Mouse (Mus musculus) layer of hippocampus, postnatal 10 days (tissue): ENCODE measurements around the gene Gm21970. TPM values are rescaled to one million over a fixed set of nuclear protein-coding genes. Genes with fewer than 3 reads are reported as not detected.

Source experiments
- DNase-seq, 2 experiments: peaks; one replicate each; pipeline ENCODE4 v3.0.0; 2021; ENCODE audit warnings: low spot score in 2 of 2
- total RNA-seq, 2 experiments: library from RNA; stranded (reverse); gene quantifications; 2 replicates each; pipeline ENCODE4 v1.2.3; 2021

Gene Gm21970
- total RNA-seq, 2 experiments from 2014 or later: 1.1 TPM; not detected in 1

DNA sequence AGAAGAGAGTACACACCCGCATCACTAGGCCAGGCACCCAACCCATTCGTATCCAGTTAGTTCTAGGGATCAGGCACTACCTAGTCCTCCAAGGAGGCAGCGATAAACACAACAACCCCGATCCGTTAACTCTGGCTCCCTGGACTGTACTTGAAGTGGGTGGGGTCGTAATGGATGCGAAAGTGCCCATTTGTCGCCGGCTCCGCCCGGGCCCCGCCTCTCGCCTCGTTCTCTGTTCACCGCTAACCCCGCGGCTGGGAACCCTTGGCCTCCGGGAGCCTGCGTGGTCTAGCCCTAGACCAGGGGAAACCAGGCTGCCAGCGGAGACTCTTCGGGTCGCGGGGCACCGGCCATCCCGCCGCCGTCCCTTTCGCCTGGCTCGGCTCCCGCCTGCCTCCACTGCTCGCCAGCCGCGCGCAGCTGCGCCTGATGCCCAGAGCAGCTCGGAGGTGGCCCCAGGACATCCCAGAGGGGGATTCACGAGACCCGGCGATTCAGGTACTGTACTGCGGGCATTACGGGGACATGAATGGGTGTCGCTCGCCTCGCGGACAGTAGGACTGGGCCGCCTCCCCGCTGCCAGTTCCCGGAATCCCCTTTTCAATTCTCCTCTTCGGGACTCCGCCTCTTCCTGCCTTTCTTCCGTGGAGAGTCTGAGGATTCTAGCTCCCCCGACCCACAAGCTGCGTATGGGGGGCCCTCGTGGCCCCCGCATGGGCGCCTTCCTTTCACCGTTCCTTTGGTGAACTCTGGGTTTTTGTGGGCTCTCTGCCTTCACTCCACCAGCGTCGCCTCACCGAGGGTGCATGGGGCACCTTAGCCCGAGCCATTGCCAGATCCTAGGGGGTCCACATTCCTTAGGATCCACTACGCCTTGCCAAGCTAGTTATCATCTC is 18.7 kb upstream of the Gm21970 start, which contains the start of gene Ifnar2:
Ifnar2 (plus strand) TSS at position 207 of the 896 bp plus-strand sequence.
- peak; percentile 79 to 83 for DNase-seq

DNA sequence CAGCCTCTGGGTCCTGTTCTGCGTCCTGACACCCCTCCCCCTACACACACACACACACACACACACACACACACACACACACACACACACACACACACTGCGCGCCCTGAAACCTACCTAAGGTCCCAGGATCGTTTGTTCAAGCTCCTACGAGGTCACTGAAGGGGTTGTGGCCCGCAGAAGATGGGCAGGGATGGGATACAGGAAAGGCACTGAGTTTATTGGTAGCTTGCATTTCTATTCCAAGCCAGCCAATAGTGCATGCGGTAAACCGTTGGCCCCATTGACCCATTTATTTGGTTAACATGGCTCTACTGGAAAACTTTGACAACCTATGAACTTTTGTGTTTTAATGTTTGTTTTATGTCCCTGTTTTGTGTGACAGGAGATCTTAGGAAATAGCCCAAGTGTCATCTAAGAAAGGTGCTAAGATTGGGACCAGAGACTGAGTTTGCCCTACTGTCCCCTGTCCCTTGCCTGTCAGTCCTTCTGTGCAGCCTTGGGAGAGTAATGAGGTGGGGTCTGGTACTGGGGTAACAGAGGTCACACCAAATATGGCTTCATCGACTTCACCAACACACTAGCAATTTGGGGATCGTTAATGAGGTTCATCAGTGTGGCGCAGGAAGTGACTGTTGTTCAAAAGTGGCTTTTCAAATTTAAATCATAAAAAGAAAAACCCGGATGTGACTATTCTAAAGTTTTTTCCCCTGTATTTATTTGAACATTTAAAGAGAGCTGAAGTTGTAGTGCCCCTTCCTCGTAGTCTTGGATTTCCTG is 17.9 kb upstream of the Gm21970 start:
- DNase-seq: no peak

DNA sequence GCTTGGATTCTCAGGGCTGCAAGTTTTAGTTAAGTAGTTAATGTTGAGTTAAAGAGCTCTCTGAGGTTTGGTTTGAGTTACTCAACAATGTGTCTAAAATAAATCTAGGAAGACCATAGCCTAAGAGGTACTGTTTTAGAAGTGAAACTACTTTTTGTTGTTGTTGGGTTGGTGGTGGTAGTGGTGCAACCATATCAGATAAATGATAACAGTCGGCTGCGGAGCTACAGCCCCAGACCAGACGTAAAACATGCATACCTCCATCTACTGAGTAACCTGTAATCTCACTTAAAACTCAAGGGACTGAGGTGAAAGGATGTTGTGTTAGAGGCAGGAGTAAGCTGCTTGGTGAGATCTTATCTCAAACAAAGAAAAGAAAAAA is 17.3 kb upstream of the Gm21970 start:
- DNase-seq: no peak

DNA sequence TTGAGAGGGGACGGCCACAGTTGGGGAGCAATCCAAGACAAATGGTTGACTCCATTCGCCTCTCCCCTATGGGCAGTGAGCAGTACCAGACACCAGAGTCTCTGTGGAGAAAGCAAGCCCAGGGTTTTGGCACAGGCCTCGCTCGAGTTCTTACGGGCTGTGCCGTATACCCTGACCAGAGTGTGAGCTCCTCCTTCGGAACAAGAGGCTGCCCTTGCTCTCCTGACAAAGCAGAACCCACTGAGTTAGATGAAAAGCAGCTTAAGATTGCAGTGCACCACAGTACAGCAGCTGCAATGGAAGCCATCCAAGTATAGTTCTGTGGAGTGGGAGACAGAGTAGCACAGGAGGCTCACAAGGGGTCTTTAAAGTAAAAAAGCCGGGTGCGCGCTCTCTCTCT is 14.8 kb upstream of the Gm21970 start:
- no peak for DNase-seq

DNA sequence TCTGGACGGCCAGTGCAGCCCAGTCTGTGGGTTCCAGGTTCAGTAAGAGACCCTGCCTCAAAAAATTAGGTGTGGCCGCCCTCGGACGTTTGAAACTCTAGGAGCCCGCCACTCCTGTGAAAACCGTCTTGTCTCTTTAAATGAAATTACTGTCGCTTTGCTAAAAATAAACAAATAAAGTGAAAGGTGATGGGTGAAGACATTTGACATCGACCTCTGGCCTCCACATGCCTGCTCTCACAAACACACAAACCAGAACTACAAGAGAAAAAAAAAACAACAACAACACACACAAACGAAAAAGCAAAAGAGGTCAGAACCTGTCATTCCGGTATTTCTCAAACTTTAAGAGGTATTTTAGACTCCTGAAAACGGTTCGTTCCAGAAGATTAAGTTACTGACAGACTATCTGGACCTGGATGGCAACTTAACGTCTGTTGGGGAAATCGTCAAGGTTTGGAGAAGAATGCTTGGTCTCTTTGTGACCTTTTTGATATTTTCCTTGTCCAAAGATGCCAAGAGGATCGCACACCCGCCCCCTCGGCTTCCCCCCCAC is 13.0 kb upstream of the Gm21970 start:
- DNase-seq: no peak

DNA sequence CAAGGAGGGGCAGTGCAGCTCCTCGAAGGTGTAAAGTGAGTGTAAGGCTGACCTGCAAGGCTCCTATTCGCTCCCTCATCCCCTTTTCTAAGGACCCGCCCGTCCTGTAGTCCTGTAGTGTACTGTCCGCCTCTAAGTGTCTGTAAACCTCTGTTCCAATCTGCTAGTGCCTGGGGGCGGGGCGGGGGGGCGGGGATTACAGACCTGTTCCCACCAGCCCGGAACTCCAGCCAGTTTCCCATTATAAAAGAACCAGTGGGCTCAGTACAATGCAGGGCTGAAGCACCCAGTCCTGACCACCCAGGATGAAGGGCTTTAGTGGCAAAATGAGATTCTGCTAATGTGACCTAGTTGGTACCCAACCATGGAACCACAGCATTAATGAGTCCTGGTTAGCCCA is 12.5 kb upstream of the Gm21970 start:
- no peak for DNase-seq

DNA sequence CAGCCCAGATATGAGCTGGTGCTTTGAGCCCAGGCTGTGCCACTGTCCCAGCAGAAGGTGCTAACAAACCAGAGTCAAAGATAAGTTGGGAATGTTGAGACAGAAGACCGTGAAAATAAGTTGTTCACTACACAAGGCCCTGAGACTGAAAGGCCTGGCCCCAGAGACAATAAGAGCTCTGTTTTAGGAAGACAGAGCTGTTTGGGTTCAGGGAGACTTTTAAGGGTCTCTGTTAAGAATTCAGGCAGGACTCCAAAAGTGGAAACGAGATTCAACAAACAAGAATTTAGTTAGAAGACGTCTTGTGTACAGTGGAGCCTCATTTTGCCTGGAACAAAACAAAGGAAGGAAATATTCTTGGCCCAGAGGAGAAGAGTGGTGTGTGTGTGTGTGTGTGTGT is 12.1 kb upstream of the Gm21970 start:
- DNase-seq: no peak

DNA sequence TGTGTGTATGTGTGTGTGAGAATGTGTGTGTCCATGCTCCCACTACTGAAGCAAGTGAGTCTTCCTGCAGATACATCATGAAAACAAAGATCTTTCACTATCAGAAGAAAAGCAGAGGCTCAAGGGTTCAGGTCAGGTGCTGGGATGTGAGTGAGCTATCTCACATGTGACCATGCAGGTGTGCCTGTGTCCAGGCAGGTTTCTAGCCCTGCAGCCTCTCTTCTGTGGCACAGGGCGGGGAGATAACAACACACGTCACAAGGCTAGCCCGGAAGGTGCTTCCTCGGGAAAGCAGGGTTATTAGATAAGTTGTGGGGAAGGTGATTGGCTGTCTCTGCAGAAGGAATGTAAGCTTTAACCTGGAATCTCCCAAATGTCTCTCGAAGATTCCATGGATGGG is 11.4 kb upstream of the Gm21970 start:
- DNase-seq: no peak

DNA sequence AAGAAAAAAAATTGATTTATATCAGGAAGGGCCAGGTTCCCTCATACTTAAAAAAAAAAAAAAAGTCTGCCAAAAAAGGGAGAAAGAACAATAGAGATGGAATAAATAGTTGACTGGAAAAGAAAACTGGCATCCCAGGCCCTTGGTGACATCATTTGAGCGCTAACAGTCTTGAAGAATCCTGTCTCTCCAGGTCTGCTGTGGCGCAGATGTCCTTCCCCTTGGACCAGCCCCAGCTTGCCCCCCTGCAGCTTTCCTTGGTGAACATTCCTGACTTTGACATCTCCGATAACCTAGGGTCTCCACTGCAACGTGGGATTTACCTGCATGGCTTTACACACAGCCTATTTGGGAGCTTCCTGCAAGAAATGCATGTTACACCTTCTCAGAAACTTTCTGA is 9.9 kb upstream of the Gm21970 start:
- no peak for DNase-seq

DNA sequence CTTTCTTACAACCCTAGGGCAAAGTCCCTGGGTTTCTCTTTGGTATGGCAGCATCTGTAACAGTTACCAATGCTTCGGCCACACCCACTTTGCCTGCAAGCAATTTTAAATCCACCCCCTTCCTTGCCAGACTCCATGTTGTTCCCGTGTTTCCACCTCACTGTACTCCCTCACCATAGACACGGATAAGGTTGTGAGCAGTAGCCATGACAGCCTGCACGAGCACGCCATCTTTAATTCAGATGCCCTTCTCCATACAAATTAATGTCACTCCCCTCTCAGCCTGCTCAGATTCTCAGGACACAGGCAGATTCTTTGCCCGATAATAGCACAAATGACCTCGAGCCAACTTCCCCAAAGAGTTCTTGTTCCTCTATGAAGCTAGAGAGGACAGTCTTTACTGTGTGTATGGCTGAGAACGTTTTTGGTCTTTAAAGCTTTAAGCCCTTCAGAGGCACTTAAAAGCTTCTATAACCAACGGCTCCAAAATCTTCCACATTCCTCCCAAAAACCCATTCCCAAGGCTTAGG is 9.2 kb upstream of the Gm21970 start:
- no peak for DNase-seq

DNA sequence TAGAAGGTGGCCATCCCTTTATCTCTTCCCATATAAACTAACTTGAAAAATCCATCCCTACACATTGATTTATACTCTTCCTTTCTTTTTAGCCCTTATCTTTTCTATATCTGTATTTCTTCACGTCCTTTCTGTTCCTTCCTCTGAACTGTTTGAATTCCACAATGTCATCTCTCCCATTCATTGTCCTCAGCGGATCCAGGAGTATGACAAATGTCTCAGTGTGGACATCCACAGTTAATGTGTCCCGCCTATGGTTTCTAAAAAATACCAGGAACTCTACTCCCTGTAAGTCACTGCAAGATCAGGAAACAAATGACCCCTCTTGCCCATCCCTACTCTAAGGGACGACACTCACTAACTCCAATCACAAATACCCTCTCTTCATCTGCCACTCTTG is 7.3 kb upstream of the Gm21970 start:
- no peak for DNase-seq

DNA sequence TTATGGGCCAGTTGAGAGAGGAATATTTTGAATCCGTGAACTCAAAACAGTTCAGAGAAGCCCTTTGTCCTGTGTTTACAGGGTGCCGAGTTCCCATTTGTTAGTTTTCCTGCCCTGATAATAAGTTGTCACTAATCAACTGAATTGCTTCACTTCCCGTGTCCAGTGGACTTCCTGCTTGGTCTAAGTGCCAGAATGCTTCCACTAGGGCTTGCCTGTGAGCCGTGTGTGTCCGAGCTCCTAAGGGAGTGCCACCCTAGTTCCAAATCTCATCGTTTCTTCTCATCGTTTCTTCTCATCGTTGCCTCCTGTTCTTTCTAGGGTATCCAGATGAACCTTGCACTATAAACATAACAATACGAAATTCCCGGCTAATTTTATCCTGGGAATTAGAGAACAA is 5.9 kb upstream of the Gm21970 start:
- DNase-seq: no peak

DNA sequence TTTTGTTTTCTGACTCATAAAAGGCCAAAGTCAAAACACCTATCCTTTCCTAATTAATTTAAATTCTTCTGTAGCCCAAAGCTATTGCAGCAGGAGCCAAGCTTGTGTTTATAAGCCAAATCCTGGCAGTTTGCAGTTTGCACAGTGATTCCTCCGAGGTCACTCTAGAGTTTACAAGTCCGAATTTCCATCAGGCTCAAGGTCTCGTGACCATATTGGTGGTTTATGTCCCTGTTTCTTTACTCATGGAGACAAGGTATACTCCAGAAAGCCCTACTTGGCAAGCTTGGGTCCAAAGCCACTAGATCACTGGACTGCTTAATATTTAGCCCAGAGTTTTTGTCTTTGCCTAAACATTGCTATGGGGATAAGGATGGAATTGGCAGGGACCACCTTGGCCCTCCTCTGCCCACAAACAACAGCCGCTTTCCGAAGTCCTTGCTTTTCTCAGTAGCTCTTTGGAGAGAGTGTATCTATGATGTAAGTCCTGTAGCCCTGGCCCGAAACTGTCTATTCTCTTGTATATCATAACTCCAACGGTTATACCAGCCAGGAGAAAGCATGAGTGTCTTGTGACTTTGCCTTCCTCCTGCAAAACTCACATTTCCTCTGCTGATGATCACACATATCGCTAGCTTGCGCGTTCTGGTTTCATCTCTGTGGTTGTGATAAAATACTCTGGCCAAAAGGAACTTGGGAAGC is 5.0 kb upstream of the Gm21970 start:
- no peak for DNase-seq

DNA sequence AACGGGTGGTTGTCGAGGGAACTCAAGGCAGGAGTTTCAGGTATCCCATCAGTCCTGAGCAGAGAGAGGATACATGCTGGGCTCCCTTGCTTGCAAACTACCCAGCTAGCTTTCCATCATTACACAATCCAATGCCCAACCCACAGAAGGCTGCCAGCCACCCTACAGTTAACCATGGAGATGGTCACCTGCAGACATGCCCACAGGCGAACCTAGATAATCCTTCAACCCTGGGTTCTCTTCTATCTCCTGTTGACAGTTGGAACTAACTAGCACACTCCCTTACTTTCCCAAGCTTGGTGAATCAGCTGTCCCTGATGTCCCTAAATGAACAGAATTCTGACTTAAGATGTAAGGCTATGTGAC is 4.4 kb upstream of the Gm21970 start:
- no peak for DNase-seq

DNA sequence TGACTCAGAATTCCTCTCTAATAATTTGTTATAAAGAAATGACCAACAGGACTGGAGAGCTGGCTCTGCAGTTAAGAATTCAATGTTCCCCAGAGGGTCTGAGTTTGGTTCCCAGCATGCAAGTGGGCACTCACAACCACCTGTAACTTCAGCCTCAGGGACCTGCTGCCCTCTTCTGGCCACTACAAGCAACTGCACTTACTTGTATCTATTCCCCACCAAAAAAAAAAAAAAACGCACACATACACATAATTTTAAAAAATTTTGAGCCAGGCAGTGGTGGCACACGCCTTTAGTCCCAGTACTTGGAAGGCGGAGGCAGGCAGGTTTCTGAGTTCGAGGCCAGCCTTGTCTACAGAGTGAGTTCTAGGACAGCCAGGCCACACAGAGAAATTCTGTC is 1.4 kb upstream of the Gm21970 start:
- DNase-seq: no peak

DNA sequence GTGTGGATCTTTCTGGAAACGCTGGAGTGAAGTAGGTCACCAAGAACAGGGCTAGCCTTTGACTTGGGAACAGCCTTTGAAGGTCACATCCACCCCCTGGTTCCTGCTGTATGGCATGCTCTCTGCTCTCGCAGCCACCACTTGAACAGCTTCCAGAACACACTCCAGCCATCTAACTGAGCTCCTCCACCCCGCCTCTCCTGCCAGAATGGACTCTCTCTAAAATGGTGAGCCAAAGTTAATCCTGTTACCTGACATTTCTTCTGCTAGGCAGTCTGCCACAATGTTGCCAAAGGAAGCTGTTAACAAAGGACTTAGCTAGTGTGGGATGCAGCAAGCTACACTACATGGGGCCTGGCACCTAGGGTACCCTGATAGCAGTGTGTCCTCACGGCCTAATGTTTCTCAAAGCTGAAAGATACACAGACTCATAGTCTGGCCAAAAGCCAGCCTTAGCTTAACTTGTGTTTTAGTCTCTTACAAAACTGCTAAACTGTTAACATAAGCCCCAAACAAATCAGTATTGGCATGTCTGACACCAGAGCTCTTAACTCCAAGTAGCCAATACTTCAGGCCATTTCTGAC is 3.4 kb downstream of the Gm21970 start:
- no peak for DNase-seq

DNA sequence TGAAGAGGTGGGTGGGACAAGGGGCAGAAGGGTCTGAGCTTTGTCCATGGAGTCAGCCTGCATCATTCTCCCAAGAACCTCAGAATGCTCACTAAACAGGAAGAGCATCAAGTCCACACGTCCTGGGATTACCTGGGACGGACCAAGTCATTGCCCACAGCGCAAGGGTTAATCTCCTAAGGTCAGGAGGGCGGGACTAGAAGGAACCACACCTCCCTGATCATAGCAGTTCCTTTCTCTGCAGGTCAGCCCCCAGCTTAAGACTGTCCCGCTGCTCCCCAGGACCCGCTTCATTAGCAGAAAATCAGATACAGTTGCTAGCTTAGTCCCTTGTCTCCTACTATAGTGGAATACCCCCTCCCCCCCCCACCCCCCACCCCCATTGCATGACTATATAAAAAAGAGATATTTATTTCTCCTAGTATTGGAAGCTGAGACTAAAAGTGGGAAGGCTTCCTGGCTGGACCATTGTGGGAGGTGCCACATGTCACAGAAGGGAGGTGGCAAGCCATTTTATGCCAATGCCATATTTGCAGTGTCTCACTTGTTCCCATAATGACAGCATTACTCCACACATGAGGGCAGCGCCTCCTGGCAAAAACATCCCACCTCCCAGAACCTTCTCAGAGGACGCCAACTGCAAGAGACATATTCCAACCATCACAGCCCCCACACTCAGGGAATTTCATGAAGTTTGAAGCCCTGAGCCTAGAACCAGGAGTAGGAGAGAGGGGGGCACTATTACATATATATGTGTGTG is 4.3 kb downstream of the Gm21970 start:
- DNase-seq: no peak

DNA sequence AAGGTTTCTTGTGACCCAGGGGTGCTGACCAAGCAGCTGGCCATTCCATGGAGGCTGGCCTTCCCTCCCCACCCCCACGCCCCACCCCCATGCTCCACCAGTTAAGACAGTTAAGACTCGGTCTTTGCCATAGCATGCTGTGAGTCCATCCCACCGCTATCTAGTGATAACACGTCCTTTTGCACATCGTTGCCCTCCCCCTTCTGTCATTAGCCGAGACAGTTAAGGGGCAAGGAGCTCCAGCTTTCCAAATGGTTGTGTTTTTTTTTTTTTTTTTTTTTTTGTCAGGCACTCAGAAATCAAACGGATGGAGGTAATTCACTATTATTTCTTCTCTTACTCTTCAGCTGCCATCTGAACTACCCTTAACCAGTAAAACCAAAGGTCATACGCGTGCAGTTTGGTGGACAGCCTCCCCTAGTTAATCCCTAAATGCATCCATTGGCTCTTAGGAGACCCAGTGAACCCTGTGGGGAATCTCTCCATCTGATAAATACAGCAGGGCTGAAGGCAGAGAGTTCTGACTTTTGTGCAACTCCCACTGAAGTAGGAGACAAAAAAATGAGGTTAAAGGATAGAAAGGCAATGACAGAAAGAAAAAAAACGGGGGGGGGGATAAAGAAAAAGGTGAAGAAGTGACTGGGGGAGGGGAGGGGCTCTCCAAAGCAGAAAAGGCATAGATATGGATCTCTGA is 5.5 kb downstream of the Gm21970 start:
- DNase-seq: no peak

DNA sequence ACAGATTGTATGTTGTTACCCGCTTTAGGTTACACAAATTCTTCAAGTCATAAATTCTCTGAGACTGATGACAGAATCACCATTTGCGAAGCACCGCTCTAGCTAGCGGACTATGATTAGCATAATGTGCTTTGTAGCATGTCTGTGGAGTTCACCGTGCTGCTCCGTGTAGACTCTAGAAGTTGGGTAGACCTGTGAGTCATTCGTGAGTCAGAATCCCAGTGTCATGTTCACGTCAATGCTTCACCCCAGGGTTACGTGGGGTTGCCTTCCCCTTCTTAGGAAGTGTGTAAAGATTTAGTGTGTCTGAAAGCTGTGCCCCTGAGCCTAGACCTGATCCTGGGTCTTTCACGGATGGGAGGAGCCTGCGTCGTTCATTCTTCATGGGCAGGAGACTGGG is 6.5 kb downstream of the Gm21970 start:
- DNase-seq: no peak

DNA sequence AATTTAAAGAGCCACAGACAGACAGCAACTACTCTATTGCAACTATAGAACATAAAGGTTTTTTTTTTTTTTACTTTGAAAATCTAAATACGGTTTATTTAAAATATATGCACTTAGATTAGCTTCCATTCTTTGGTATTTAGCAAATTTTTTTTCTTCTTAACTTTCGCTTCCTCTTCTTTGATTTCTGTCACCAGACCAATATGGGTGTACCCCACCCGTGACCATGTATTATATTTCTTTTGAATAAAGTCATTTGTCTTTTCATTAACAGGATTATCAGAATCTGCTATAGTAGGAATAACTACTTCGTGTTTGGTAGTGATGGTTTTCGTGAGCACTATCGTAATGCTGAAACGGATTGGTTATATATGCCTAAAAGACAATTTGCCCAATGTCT is 7.4 kb downstream of the Gm21970 start:
- no peak for DNase-seq
